Mouse (Mus musculus) cerebellum, adult 9-11 months (tissue): ENCODE data around the gene Olfr1413.
A peak's percentile ranks its signal among the peaks of the same experiment; 100 is the strongest.

Experiments used
- DNase-seq: peaks from one replicate; pipeline ENCODE4 v3.0.0; 2022

Olfr1413 gene

GRCm38 (mm10) chr1:92571022-92571421 lies at the start of gene Olfr1413:
TSS of gene Olfr1413 (plus strand) at chr1:92571322.
- no peak for DNase-seq

GRCm38 (mm10) chr1:92521376-92521775 lies 49.7 kb upstream of the Olfr1413 start:
- peak; percentile 47 for DNase-seq

GRCm38 (mm10) chr1:92523764-92524163 lies 47.4 kb upstream of the Olfr1413 start:
- DNase-seq, result no peak

GRCm38 (mm10) chr1:92536972-92537371 lies 34.1 kb upstream of the Olfr1413 start:
- DNase-seq, result no peak

GRCm38 (mm10) chr1:92539071-92539470 lies 32.1 kb upstream of the Olfr1413 start:
- no peak for DNase-seq

- DNase-seq, result no peak
These were observed 25.2 kb upstream of the Olfr1413 start for GRCm38 (mm10) chr1:92545929-92546328.

GRCm38 (mm10) chr1:92585479-92585878 lies 14.4 kb downstream of the Olfr1413 start, which contains the start of gene Olfr1412:
TSS of gene Olfr1412 (plus strand) at chr1:92585779.
- DNase-seq, result no peak

GRCm38 (mm10) chr1:92594111-92594510 lies 23.0 kb downstream of the Olfr1413 start, which contains the start of gene Olfr1411:
TSS of gene Olfr1411 (plus strand) at chr1:92594411.
- no peak for DNase-seq

GRCm38 (mm10) chr1:92596019-92596418 lies 24.9 kb downstream of the Olfr1413 start:
- DNase-seq, result no peak

- DNase-seq, result no peak
These were observed 34.4 kb downstream of the Olfr1413 start, which contains the start of gene Olfr1410 for GRCm38 (mm10) chr1:92605482-92605881. TSS of gene Olfr1410 (plus strand) at chr1:92605782.

GRCm38 (mm10) chr1:92607711-92608110 lies 36.6 kb downstream of the Olfr1413 start:
- no peak for DNase-seq

- peak; percentile 48 for DNase-seq
These were observed 39.9 kb downstream of the Olfr1413 start for GRCm38 (mm10) chr1:92611008-92611407.

- DNase-seq, result no peak
These were observed 42.1 kb downstream of the Olfr1413 start for GRCm38 (mm10) chr1:92613175-92613574.

- DNase-seq, result no peak
These were observed 43.4 kb downstream of the Olfr1413 start for GRCm38 (mm10) chr1:92614516-92614915.

- no peak for DNase-seq
These were observed 44.9 kb downstream of the Olfr1413 start for GRCm38 (mm10) chr1:92616046-92616445.

GRCm38 (mm10) chr1:92617488-92617887 lies 46.4 kb downstream of the Olfr1413 start, which contains the start of gene Olfr12:
TSS of gene Olfr12 (plus strand) at chr1:92617788.
- no peak for DNase-seq

GRCm38 (mm10) chr1:92618360-92618759 lies 47.2 kb downstream of the Olfr1413 start:
- DNase-seq, result no peak
